Mouse (Mus musculus): ENCODE measurements at regions not wholly inside any gene's neighbourhood (a gene's known extent, or its start where the extent isn't known, plus 50 kb on each side); places are given as distances from the start of the nearest gene placed in this dataset.

DNA sequence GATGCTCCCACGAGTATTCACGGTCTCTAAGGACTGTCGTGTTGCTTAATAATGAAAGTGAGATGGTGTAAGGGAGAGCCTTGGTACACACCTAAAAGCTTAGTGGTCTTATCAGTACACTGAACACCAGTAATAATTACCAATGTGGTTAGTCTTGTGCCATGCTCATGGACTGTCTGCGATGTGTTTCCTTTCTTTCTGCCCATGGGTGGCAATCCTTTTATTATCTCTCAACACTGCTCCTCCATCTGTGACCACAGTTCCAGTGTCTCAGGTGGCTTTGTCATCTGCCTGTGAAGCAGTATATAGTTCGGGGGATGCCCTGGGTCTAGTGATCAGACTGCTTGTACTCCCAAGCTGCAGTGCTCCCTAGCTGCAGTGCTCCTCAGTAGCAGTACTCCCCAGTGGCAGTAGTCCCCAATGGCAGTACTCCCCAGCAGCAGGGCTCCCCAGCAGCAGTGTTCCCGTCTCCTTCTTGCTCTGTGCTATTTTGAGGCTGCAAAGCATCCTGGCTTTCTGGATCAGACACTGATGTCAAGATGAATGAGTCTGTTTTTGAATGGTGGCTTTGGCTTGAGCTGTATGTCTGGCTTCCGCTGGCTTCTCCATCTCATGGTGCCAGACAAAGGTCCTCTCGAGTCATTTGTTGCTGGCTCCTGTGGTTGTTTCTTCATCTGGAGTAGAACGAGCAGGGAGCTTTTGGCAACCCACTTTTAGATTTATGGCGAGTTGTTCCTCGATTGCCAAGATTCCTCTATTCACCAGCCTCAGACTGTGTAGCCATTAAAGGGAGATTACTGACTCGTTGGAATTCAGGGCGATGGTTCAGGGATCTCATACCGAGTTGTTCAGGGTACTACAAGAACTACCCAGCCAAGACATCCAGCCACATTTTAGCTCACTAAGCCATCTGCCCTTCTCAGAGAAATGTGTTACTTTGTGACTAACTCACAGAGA lies 88.4 kb upstream of the Plxnc1 start:
- DNase-seq, result no peak

DNA sequence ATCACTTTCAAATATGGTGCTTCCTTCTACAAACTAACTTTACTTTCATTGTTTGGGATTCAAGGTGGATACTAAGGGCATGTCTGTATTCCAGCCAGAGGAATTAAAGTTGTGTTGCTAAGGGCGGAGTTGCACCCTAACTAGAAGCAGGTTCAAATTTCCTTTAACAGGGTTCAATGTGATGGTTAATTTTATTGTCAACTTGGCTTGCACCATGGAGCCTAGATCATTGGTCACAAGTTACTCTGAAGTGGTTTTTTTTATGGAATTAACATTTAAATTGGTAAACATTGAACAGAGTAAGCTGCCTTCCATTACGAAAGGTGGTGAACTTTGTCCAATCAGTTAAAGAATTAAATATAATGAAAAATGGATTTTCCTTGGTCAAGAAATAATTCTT lies 86.7 kb upstream of the Plxnc1 start:
- DNase-seq, result no peak

DNA sequence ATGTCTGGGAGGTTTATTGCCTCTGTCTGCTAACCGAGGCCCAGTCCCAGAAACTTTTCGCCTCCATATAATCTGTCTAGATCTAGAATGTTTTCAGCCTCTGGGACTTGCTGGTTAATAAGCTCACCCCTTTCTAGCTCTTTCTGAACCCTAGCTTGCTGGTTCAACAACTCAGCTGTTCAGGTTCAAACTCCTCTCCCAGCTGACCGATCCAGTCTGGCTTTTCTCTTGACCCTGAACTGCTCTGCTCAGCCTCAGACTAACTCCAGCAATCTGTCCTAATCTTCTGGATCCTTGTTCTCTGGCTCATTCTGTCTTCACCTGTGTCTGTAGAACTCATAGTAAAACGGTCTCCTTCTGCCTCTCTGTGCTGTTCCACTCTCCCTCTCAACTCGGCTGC lies 86.2 kb upstream of the Plxnc1 start:
- DNase-seq, result no peak

DNA sequence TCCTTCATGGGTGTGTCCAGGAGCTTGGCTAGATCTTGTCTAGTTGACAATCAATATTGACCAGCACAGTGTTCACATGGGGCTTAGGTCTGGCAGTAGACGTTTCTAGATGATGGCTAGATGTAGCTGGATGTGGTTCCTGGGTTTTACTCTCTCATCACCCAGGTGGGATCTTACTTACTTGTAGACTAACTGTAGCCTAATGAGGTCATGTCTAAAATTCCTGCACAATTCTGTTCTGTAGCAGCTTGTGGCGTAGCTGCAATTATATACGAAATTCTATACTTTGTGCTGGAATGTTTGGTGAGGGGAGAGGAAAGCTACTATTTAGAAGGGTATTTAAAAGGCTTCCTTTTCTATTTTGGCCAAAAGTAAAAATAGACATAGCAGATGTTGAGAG lies 84.9 kb upstream of the Plxnc1 start:
- no peak for DNase-seq

DNA sequence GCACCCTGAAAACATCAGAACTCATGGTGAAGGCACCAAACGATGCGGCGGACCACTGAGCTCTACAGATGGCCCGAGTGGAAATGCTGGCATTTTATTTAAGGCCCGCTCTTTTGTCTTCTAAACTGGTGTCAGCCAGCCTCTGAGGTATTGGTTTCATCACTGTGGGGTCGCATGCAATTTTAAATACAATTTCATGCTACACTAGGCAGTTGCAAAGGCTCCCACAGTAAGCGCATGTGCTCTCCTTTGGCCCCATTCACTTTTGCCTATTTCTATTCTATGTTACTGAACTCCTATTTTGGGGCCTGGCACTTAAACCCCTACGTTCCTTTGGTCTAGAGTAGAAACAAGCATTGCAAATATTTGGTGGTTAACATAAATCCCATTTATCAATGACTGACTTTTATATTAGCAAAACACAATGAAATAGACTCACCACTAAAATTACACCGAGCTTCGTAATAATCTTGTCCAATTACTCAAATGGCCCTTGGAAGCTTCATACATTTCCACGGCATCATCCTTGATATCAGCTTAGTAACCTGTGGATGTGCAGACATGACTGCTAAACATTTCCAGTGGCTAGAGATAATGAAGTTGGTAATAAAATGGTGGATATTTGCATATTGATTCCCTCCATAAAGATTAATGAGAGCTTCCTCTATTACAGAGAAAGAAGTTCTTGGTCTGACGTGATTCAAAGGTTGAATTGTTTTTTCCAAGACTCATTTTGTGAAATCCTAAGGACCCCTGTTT lies 81.1 kb upstream of the Plxnc1 start:
- no peak for DNase-seq

DNA sequence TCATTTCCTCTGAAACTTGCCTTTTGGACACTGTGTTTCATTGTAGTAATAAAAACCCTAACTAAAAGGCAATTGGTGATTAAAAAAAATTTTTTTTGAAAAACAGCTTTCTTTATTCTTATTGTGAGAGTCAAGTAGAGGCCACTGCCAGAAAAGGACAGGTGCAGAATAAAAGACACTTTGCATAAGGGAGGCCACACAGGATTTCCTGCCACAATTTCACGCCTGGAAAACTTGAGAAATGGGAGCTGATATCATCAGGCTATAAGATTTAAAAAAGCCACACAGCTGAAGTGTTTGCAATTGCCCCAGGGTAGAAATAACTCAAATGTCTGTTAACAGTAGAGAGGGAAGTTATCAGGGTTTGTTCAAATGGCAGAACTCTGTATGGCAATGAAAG lies 76.6 kb upstream of the Plxnc1 start:
- no peak for DNase-seq

DNA sequence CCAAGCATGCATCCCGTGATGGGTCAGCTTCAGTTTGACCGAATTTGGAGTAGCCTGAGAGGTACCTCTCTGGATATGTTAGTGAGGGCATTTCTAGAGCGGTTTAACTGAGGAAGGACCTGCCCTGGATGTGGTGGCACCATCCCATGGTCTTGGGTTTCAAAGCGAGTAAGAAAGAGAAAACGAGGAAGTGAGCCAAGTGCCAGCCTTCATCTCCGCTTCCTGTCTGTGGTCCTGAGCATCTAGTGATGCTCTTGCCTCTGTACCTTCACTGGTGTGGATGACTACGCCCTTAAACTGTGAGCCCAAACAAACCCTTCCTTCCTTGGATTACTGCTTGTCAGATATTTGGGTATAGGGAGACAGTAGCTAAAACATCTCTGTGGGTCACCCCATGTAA lies 72.3 kb upstream of the Plxnc1 start:
- DNase-seq, result no peak

DNA sequence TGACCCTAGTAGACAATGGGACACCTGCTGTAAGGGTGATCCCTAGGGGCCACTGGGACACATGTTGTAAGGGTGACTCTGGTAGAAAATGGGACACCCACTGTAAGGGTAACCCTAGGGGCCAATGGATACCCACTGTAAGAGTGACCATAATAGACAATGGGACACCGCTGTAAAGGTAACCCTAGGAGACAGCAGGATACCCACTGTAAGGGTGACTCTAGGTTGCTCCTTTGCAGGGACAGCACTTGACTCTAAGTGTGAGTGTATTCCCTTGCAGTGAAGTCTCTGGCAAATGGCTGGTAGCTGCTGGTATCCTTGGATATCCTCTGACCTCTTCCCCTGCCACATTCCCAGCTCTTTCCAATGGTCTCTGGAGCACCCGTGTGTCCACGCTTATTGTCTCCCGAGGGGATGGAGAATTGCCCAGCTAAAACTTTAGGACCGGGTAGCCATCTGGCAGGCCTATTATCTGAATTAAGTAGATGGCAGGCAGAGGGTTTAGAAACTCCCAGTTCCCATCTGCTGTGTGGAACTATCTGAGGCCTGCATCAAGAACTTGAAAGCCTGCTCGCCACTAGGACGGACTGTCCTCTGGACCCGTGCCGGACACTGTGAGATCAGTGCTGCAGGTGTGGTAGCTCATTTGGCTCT lies 70.8 kb upstream of the Plxnc1 start:
- DNase-seq, result no peak

DNA sequence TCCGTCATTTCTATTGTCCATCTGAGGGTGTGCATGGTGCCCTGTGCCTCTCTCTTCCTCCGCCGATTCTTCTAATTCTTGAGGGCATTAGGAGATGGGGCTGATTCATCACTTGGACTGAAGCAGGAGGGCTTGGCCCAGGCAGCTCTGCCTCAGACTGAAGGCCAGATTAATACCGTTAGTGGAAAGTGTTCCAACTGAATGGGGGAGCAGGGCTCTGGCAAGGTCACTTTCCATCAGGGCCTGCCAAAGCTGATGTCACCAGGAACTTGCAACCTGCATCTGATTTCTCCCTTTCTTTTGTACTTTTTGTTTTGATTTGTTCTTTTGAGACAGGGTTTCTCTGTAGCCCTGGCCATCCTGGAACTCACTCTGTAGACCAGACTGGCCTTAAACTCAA lies 69.3 kb upstream of the Plxnc1 start:
- peak; percentile 73 for DNase-seq

DNA sequence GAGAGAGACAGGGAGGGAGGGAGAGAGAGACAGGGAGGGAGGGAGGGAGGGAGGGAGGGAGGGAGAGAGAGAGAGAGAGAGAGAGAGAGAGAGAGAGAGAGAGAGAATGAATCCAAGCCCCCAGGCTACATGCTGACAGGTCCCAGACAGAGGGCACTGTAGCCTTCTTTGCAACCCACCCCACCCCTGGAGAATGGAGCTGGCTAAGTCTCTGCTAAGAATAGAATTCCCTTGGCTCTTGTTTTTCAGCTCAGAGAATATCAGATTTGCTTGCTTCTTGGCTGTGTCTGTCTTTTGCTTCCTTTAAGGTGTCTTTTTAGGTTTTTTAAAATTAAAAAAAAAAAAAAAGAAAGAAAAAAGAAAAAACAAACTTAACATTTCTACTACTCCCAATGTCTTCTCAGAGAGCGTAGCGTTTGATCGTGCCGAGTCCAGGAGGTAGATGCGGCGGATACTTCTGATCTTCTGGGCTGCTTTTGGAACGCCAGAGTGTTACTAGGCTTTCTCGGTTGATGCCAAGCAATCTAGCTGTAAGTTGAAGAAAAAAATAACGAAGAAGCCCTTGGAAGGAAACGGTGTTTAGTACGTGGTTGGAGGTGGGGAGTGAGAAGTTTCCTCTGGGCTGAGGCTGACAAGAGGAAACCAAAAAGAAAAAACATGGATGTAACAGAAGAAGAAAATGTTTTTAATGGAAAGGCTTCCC lies 68.7 kb upstream of the Plxnc1 start:
- no peak for DNase-seq

DNA sequence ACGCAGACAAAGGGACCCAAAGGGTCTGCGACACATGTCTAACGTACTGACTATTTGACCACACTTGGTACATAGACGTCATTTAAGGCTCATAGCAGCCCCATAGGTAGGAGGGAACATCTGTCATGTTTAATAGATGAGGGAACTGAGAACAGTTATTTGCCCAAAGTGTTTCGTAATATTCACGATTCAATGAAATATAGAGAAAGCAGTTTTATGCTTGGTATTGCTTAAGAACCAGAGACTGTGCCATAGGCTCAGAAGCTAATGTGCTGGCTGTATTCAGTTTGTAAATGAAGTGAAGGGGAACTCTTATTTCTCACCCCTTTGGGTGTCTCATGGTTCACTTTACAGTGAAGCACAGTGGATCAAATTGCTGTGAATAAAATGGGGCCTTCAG lies 65.7 kb upstream of the Plxnc1 start:
- DNase-seq, result no peak

DNA sequence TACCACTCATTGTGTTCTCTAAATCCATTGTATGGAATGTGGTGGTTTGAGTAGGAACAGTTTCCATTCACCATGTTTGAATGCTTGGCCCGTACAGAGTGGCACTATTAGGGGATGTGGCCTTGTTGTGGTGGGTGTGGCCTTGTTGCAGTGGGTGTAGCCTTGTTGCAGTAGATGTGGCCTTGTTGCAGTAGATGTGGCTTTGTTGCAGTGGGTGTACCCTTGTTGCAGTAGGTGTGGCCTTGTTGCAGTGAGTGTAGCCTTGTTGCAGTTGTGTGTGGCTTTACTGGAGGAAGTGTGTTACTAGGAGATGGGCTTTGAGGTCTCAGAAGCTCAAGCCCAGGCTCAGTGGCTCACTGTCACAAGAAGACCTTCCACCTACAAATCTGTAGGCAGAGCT lies 64.4 kb upstream of the Plxnc1 start:
- no peak for DNase-seq

DNA sequence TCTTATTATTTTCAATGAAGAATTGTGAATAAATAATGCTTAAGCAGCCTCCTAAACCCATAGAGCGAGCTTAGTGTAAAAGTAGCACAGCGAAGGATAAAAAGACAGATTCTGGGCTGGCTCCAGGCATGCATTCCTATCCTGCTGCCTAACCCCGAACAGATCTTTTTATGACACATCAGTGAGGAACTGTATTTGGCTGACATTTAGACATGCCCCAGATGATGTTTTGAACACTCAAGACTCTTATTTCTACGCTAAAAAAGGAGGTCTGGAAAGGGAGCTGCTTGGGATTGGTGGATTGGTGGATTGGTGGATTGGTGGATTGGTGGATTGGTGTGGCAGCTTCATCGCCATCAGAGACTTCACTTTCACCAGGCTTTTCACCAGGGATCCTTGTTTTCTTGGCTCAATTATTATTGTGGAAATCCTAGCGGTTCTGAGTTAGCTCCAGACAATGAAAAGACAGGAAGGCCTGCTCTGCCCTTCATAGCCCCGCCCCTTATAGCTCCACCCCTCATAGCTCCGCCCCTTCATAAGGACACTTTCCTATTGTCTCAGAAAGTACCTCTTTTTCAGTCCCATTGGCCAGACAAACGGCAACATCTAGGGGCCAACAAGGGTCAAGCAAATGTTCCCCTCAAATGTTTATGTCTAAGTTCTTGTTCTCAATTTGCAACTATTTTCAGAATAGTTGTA lies 59.6 kb upstream of the Plxnc1 start:
- DNase-seq, result no peak

DNA sequence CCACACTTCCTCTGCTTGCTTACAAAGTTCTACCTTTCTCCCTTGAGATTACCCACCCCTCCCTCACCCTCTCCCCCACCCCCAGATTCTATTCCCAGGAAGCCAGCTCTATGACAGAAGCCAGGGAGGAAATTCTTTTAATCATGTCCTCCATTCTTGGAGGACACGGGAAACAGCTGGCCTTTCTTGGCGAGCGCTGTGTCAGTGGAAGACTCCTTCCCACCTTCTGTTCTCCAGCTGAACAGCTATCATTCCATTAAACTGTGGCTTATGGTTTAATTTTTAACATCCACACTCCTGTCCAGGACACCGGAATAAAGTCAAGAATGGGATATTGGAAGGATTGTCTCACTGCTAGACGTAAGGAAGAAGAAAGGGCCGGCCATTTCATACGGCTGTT lies 59.0 kb upstream of the Plxnc1 start:
- no peak for DNase-seq

DNA sequence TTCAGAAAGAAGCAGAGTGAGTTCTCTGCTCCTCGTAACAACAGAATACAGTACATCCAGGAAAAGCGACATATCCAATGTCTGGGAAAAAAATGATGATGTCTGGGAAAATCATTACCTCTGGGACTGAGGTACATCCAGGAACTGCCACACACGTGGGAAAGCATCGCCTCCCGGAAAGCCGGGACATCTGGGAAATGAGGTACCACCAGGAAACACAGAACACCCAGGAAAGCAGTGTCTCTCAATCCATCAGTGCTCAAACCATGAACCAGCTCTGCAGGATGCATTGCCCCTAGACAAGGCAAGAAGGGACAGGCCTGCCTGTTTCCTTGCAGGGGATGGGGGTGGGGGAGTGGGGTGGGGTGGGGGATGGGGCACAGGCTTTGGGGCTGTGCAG lies 57.0 kb upstream of the Plxnc1 start:
- no peak for DNase-seq

DNA sequence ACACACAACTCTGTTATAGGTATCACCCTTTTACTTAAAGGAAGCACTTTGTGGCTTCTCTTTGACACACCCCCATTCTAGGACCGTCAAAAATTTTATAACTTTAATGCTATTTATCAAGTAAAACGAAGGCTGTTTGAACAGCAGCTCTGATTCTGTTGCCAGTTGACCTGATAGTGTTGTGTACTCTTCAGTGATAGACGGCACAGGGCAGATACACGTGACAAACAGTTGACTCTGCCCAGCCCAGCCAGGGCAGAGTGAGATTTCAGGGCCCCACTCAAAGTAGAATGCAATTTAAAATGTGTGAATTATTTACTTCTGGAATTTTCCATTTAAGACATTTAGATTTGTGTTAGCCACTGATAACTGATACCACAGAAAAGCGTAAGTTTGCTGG lies 55.1 kb upstream of the Plxnc1 start:
- no peak for DNase-seq
